Mouse (Mus musculus) subcutaneous adipose tissue, adult 2 months (tissue): ENCODE results near the gene Atf7. TPM values are rescaled to one million over a fixed set of nuclear protein-coding genes. Genes with fewer than 3 reads are reported as not detected.

ENCODE experiments used
- polyA plus RNA-seq: library from polyadenylated mRNA; depleted of rRNA; stranded (reverse); fragments of >200 nt; gene quantifications from 2 replicates; pipeline ENCODE4 v1.2.3, GENCODE M21; 2012; ENCODE audit warnings: low replicate concordance; rRNA removed

Atf7 gene
- polyA plus RNA-seq: 116 and 182 TPM in 2 replicates

GRCm38 (mm10) chr15:102624970-102625686, at the start of gene Atf7, which contains the start of gene Gm28047:
TSS of gene Atf7 (minus strand) at chr15:102625464.
TSS of gene Gm28047 (minus strand) at chr15:102625067.

GRCm38 (mm10) chr15:102672215-102673071, 47.2 kb upstream of the Atf7 start, which contains the start of gene Atp5g2:
TSS of gene Atp5g2 (minus strand) at chr15:102672352.

GRCm38 (mm10) chr15:102524892-102525485, 100.3 kb downstream of the Atf7 start, which contains the start of gene Npff:
TSS of gene Npff (minus strand) at chr15:102524942.

GRCm38 (mm10) chr15:102517976-102518858, 107.0 kb downstream of the Atf7 start, which contains the start of gene Tarbp2:
TSS of gene Tarbp2 (plus strand) at chr15:102518192.

GRCm38 (mm10) chr15:102516728-102517404, 108.4 kb downstream of the Atf7 start, which contains the start of gene Map3k12:
TSS of gene Map3k12 (minus strand) at chr15:102517064.

GRCm38 (mm10) chr15:102503447-102503846, 121.8 kb downstream of the Atf7 start, which contains the start of gene Gm10337:
TSS of gene Gm10337 (plus strand) at chr15:102503722.

Other genes with a start within 250 kb of the Atf7 start
- gene Sp1, start 219.3 kb downstream of the Atf7 start, polyA plus RNA-seq: 15.4 and 32.6 TPM in 2 replicates
- gene Amhr2, start 180.1 kb downstream of the Atf7 start, polyA plus RNA-seq: 10.6 and 12.4 TPM in 2 replicates
- gene Prr13, start 166.4 kb downstream of the Atf7 start, polyA plus RNA-seq: 145 and 150 TPM in 2 replicates
- 503 and 615 TPM in 2 replicates for gene Pcbp2, start 154.9 kb downstream of the Atf7 start, polyA plus RNA-seq
- gene Gm10337, start 121.7 kb downstream of the Atf7 start, polyA plus RNA-seq: not detected in 2 replicates
- 11.1 and 27.7 TPM in 2 replicates for gene Map3k12, start 108.4 kb downstream of the Atf7 start, polyA plus RNA-seq
- 62.5 and 90.9 TPM in 2 replicates for gene Tarbp2, start 107.3 kb downstream of the Atf7 start, polyA plus RNA-seq
- 10.2 and 11.7 TPM in 2 replicates for gene Npff, start 100.5 kb downstream of the Atf7 start, polyA plus RNA-seq
- gene Gm28047, start 397 bp downstream of the Atf7 start, polyA plus RNA-seq: 0.55 TPM in 1 of 2 replicates, not detected in the other
- gene Atp5g2, start 46.9 kb upstream of the Atf7 start, polyA plus RNA-seq: 248 and 411 TPM in 2 replicates
- gene Calcoco1, start 96.7 kb upstream of the Atf7 start, polyA plus RNA-seq: 76.5 and 77.4 TPM in 2 replicates